Mouse (Mus musculus): ENCODE data around the gene Col19a1. TPM values are rescaled to one million over a fixed set of nuclear protein-coding genes. Genes with fewer than 3 reads are reported as not detected.
"Not testable (repeated sequence)": the region's sequence is repeated elsewhere in the genome, so short reads cannot be mapped to it uniquely, and the experiment has no call there.

Gene Col19a1
- 0.06 and 0.36 TPM in 2 replicates for polyA plus RNA-seq (2016; fragmentation: Nextera tagmentation; extraction: Ambion mirVana)

GRCm38 (mm10) chr1:24587141-24587541 lies at the start of gene Col19a1:
Col19a1 (minus strand) TSS chr1:24587472.
- 2% methylated on average over 22 of the region's 22 CpGs for WGBS
- Histone ChIP-seq H3K27me3 (ENCODE audit: low read depth, poor library complexity, severe bottlenecking) (peaks cover 70% of the 10 kb centered on the region), H3K27ac (replicated peaks) (peak within 1 kb of the TSS; percentile 28; the same call in 1 of the 2 replicates), H3K9me3 (replicated peaks) (no peaks in the 10 kb centered on the region), H3K4me1 (peaks cover 16% of the 10 kb centered on the region), H3K36me3 (no peaks in the 10 kb centered on the region), H3K4me3 (peak within 1 kb of the TSS; percentile 62)
- peak; percentile 51 for DNase-seq (ENCODE audit: low spot score)

DNA sequence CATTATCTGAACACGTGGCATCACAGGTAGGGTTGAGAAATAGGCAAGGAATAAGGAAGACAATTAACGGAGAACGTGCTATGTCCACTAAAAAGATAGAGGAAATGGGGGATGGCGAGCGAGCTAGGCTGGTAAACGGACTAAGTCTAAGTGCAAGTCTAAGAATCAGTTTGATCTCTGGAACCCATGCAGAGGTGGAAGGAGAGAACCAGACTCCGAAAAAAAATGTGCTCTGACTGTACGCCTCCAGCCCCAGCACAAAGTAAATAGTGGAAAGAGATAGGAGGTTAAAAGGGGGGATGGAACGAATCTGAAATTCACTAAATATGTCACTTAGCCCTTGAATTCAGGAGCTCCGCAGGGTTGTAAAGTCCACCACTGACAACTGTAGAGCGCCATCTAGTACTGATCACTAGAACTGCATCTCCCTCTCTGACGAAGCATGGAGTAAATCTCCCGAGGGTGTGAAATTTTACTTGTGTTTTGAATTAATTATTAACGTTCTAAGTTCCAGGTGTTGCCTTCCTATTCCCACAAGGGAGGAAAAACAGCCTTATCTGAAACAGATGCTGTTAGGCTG lies 46.4 kb upstream of the Col19a1 start:
- H3K36me3 ChIP-seq = no peaks in the 10 kb centered on the region
- no peaks in the 10 kb centered on the region for H3K4me1 ChIP-seq
- H3K27me3 ChIP-seq (ENCODE audit: low read depth, poor library complexity, severe bottlenecking) = no peaks in the 10 kb centered on the region
- H3K9me3 ChIP-seq (replicated peaks) = no peaks in the 10 kb centered on the region
- DNase-seq (ENCODE audit: low spot score) = peak; percentile 14
- no peak overlapping the region for H3K4me3 ChIP-seq
- no peak overlapping the region for H3K27ac ChIP-seq (replicated peaks)
- 42% methylated on average over 14 of the region's 14 CpGs for WGBS

DNA sequence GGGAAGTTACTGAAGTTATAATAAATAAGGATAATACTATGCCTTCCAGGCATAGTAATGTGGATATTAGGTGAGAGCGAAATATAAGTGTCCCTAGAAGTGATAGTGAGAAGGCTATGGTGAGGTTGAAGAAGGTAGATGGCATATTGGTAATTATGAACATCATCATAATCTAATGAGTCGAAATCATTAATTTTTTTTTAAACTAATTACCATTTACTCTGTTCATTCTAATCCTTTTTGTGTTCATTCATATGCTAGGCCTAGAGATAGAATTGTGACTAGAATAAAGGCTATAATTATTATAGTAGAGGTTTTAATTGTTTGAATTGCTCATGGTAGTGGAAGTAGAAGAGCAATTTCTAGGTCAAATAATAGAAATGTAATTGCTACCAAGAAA lies 25.3 kb upstream of the Col19a1 start:
- H3K9me3 ChIP-seq (replicated peaks); H3K36me3 ChIP-seq; H3K27ac ChIP-seq (replicated peaks); H3K4me3 ChIP-seq; H3K4me1 ChIP-seq; H3K27me3 ChIP-seq (ENCODE audit: low read depth, poor library complexity, severe bottlenecking); DNase-seq (ENCODE audit: low spot score): not testable (repeated sequence)
- under 1% methylated on average over 1 of the region's 2 CpGs for WGBS

DNA sequence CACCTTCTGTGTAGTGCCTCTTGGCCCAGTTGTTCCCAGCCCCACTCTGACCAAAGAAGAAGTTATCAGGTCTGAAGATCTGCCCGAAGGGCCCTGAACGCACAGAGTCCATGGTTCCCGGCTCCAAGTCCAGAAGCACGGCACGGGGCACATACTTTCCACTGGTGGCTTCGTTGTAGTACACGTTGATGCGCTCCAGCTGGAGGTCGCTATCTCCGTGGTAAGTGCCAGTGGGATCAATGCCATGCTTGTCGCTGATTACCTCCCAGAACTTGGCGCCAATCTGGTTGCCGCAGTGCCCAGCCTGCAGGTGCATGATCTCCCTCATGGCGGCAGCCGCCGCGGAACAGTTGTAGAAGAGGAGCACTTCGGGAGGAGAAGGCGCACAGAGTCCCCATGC lies 7.8 kb upstream of the Col19a1 start:
- Histone ChIP-seq H3K36me3 (no peaks in the 10 kb centered on the region), H3K9me3 (replicated peaks) (0 out of 2 replicates have a peak, but pooled peaks cover 10% of the 10 kb centered on the region), H3K27ac (replicated peaks) (no peak overlapping the region), H3K27me3 (ENCODE audit: low read depth, poor library complexity, severe bottlenecking) (no peaks in the 10 kb centered on the region), H3K4me3 (no peak overlapping the region), H3K4me1 (no peaks in the 10 kb centered on the region)
- DNase-seq (ENCODE audit: low spot score) = no peak
- WGBS = 95% methylated on average over 19 of the region's 19 CpGs

DNA sequence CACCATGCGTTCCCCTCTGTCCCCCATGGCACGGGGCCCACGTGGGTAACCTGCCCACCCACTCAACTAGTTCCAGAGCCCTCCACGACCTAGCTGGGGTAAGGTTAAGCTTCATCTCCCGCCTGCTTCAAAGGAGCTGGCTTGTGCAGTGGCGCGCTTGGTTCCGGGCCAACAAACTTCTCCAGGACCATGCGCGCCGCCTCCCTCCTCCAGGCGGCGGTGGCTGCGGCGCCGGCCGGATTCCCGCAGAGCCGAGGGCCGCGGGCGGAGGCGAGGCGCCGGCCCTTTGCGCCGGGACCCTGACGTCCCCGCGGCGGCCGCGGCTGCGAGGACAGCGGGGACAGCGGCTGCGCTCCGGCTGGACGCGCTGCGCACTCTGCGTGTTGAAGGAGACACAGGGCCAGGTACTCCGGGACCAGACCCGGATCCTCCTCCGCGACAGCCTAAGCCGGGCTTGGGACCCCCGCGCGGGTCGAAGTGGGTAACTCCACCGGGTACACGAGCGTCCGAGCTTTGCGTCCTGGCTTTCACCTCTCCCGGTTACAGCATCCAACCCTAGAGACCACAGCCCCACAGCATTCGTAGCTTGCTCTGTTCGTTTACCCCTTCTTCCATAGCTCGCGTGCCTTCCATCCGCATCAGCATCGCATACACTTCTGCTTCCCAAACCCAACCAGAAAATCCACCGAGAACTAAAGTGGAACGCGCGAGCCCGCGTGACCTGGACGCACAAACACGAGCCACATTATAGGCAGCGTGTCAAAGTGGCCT lies 717 bp downstream of the Col19a1 start:
- peak overlapping the region; percentile 28; the same call in 1 of the 2 replicates for H3K27ac ChIP-seq (replicated peaks)
- under 1% methylated on average over 72 of the region's 72 CpGs for WGBS
- DNase-seq (ENCODE audit: low spot score) = peak; percentile 57
- peaks cover 16% of the 10 kb centered on the region for H3K4me1 ChIP-seq
- no peaks in the 10 kb centered on the region for H3K9me3 ChIP-seq (replicated peaks)
- H3K27me3 ChIP-seq (ENCODE audit: low read depth, poor library complexity, severe bottlenecking) = peaks cover 70% of the 10 kb centered on the region
- H3K4me3 ChIP-seq = peak overlapping the region; percentile 62
- H3K36me3 ChIP-seq = no peaks in the 10 kb centered on the region

DNA sequence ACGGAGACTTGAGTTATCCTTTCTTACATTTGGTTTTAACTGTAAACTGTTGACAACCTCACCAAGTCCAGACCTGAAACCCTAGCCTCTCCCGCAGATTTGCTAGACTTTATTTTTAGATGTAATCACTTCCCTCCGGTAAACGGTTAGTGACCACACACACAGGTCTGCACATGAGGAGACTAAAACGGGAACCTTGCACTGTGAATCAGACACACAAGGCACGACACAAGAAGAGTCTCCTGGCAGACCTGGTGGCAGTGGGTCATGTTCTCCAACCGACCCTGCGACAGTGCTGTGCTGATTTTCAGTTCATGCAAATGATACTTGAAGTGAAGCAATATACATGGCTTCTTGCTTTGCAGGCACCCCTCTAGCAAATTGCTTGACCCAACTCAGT lies 14.7 kb downstream of the Col19a1 start:
- Histone ChIP-seq H3K9me3 (replicated peaks) (no peaks in the 10 kb centered on the region), H3K4me3 (no peak overlapping the region), H3K27me3 (ENCODE audit: low read depth, poor library complexity, severe bottlenecking) (no peaks in the 10 kb centered on the region), H3K4me1 (no peaks in the 10 kb centered on the region), H3K36me3 (no peaks in the 10 kb centered on the region), H3K27ac (replicated peaks) (no peak overlapping the region)
- no peak for DNase-seq (ENCODE audit: low spot score)
- 87% methylated on average over 8 of the region's 8 CpGs for WGBS

- DNase-seq (ENCODE audit: low spot score) = no peak
- Histone ChIP-seq H3K4me1 (no peaks in the 10 kb centered on the region), H3K27ac (replicated peaks) (no peak overlapping the region), H3K27me3 (ENCODE audit: low read depth, poor library complexity, severe bottlenecking) (no peaks in the 10 kb centered on the region), H3K4me3 (no peak overlapping the region), H3K9me3 (replicated peaks) (no peaks in the 10 kb centered on the region), H3K36me3 (no peaks in the 10 kb centered on the region)
- 49% methylated on average over 2 of the region's 2 CpGs for WGBS
Observed at GRCm38 (mm10) chr1:24564113-24564512, 23.2 kb downstream of the Col19a1 start.

DNA sequence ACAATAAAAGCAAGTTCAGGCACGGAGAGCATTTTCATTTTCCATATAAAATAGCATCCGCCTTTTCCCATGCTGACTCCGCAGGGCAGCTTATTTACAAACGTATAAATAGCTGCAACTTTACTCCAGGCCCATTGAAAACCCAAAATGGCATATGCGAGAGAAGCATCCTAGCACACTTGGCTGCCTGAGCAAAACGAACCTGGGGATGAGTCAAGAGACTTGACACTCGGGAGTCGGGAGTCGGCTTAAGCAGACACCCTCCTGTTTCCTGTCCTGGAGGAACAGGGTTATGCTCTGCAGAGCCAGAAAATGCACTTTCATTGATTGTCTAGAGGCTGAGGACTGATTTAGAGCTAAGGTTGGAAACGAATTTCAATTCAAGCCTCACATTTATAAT lies 29.3 kb downstream of the Col19a1 start:
- H3K4me1 ChIP-seq = peaks cover 4% of the 10 kb centered on the region; the same call in 1 of the 2 replicates
- H3K36me3 ChIP-seq = no peaks in the 10 kb centered on the region
- H3K9me3 ChIP-seq (replicated peaks) = no peaks in the 10 kb centered on the region
- 62% methylated on average over 10 of the region's 10 CpGs for WGBS
- DNase-seq (ENCODE audit: low spot score) = no peak
- H3K4me3 ChIP-seq = no peak overlapping the region
- H3K27ac ChIP-seq (replicated peaks) = no peak overlapping the region
- H3K27me3 ChIP-seq (ENCODE audit: low read depth, poor library complexity, severe bottlenecking) = no peaks in the 10 kb centered on the region

DNA sequence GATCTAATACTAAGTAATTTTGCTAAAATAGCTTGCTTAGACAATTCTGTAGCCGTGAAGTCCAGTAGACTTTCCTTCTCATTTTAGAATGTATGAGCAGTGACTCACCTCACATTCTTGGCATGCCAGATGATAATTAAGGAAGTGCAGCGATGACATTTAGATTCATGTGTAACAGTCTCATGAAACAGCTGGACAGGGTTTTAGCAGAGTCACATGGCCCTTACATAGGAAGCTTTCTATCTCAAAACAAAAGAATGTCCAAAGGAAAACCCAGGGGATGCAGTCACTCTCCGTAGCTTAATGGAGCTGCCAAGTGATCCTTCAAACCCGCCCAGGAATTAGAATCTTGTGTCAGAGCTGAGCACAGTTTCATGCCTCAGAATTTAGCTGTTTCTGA lies 33.8 kb downstream of the Col19a1 start:
- no peak for DNase-seq (ENCODE audit: low spot score)
- H3K27me3 ChIP-seq (ENCODE audit: low read depth, poor library complexity, severe bottlenecking) = no peaks in the 10 kb centered on the region
- H3K36me3 ChIP-seq = no peaks in the 10 kb centered on the region
- no peak overlapping the region for H3K4me3 ChIP-seq
- peaks cover 4% of the 10 kb centered on the region; the same call in 1 of the 2 replicates for H3K4me1 ChIP-seq
- 60% methylated on average over 4 of the region's 4 CpGs for WGBS
- H3K9me3 ChIP-seq (replicated peaks) = no peaks in the 10 kb centered on the region
- no peak overlapping the region for H3K27ac ChIP-seq (replicated peaks)

GRCm38 (mm10) chr1:24550560-24551280 lies 36.6 kb downstream of the Col19a1 start:
- no peaks in the 10 kb centered on the region for H3K27me3 ChIP-seq (ENCODE audit: low read depth, poor library complexity, severe bottlenecking)
- H3K4me1 ChIP-seq = no peaks in the 10 kb centered on the region; the same call in 1 of the 2 replicates
- H3K4me3 ChIP-seq = no peak overlapping the region
- H3K36me3 ChIP-seq = no peaks in the 10 kb centered on the region
- DNase-seq (ENCODE audit: low spot score) = no peak
- no peak overlapping the region for H3K27ac ChIP-seq (replicated peaks)
- H3K9me3 ChIP-seq (replicated peaks) = no peaks in the 10 kb centered on the region
- 82% methylated on average over 18 of the region's 18 CpGs for WGBS

GRCm38 (mm10) chr1:24550031-24550430 lies 37.2 kb downstream of the Col19a1 start:
- no peak for DNase-seq (ENCODE audit: low spot score)
- H3K4me3 ChIP-seq = no peak overlapping the region
- WGBS = 76% methylated on average over 10 of the region's 10 CpGs

GRCm38 (mm10) chr1:24549050-24549449 lies 38.2 kb downstream of the Col19a1 start:
- no peak overlapping the region for H3K27ac ChIP-seq (replicated peaks)
- no peaks in the 10 kb centered on the region; the same call in 1 of the 2 replicates for H3K4me1 ChIP-seq
- no peaks in the 10 kb centered on the region for H3K36me3 ChIP-seq
- WGBS = 89% methylated on average over 8 of the region's 8 CpGs
- no peaks in the 10 kb centered on the region for H3K9me3 ChIP-seq (replicated peaks)
- DNase-seq (ENCODE audit: low spot score) = no peak
- H3K27me3 ChIP-seq (ENCODE audit: low read depth, poor library complexity, severe bottlenecking) = no peaks in the 10 kb centered on the region
- H3K4me3 ChIP-seq = no peak overlapping the region

More at GRCm38 (mm10) chr1:24550031-24550430, 37.2 kb downstream of the Col19a1 start:
- no peak overlapping the region for H3K27ac ChIP-seq (replicated peaks)
- no peaks in the 10 kb centered on the region for H3K9me3 ChIP-seq (replicated peaks)
- H3K4me1 ChIP-seq = no peaks in the 10 kb centered on the region; the same call in 1 of the 2 replicates
- no peaks in the 10 kb centered on the region for H3K27me3 ChIP-seq (ENCODE audit: low read depth, poor library complexity, severe bottlenecking)
- H3K36me3 ChIP-seq = no peaks in the 10 kb centered on the region
